Mouse (Mus musculus) T-helper 17 cell (primary cell): ENCODE results near the gene Gm10696.
"Not testable (repeated sequence)": the region's sequence is repeated elsewhere in the genome, so short reads cannot be mapped to it uniquely, and the experiment has no call there.

Experiments used
- in situ Hi-C, 2 experiments: fragments of 300-600 bp; cut with MboI, MseI; formaldehyde crosslinking; loops; 1 replicate in 1 of 2; 2 replicates in 1 of 2; pipeline ENCODE4 v1.15.1; 2025; ENCODE audit warnings: high pct_unique_total_duplicates in 2 of 2

Gm10696 gene

DNA sequence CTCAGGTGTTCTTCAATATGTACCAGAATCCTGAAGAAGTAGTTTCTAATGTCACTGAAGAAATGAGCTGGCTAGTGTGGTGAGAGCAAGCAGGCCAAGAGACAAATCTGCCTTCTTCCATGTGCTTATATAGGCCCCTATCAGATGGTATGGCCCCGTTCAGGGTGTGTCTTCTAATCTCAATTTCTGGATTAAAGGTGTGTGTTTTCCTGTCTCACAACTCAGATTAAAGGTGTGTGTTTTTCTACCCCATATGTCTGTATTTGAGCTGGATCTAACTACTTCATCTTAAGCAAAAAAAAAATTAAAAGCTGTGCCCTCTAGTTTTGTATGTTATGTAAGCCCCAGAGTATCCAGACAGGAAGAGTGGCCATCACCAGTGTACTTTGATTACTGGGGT, at the start of gene Gm10696:
Gene Gm10696 (minus strand): TSS at position 101 of the 400 bp plus-strand sequence.
- in situ Hi-C loops, result not testable (repeated sequence)

DNA sequence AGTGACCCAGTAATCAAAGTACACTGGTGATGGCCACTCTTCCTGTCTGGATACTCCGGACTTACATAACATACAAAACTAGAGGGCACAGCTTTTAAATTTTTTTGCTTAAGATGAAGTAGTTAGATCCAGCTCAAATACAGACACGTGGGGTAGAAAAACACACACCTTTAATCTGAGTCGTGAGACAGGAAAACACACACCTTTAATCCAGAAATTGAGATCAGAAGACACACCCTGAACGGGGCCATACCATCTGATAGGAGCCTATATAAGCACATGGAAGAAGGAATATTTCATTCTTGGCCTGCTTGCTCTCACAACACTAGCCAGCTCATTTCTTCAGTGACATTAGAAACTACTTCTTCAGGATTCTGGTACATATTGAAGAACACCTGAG, 18.4 kb upstream of the Gm10696 start, which contains the start of gene Gm5286:
Gene Gm5286 (plus strand): TSS at position 301 of the 400 bp plus-strand sequence.
- in situ Hi-C loops, result not testable (repeated sequence)

DNA sequence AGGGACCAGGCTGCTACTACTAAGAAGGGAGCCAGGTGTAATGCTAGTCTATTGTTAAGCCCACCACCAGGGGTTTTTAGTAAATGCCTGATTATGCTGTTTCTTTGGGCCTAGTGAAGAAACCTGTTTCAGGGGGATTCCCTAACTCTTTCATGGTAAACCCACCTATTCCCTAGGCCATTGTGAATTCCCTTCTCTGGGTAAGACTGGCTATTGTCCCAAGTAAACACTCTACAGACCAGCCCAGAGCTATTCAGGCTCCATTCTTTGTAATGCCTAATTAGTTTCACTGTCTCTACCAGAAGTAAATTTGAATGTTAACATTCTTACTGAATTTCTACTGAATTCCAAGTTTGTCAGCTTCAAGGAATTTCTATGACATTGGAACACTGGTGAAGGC, 10.6 kb downstream of the Gm10696 start:
- in situ Hi-C loops, result not testable (repeated sequence)
